Mouse (Mus musculus): Measurements from ENCODE around the gene Wbp1. TPM values are rescaled to one million over a fixed set of nuclear protein-coding genes. Genes with fewer than 3 reads are reported as not detected.

The Wbp1 gene
- polyA plus RNA-seq, 1 experiment from 2014 or later = 50.3 TPM

GRCm38 (mm10) chr6:83070311-83071219, 50.8 kb downstream of the Wbp1 start:
- WGBS = 1% methylated on average over 58 of the region's 58 CpGs
- ATAC-seq (replicated peaks; ENCODE audit: low FRiP score) (no peak), DNase-seq (ENCODE audit: low spot score) (peak; percentile 77)
- Histone ChIP-seq H3K9me3 (ENCODE audit: control insufficient read depth, low read length) (no peaks in the 10 kb centered on the region), H3K4me1 (replicated peaks; ENCODE audit: control insufficient read depth, insufficient read depth, low read length) (peaks cover 19% of the 10 kb centered on the region), H3K4me2 (peak overlapping the region; percentile 39), H3K4me3 (ENCODE audit: low read depth, low read length) (peak overlapping the region; percentile 31), H3K27ac (ENCODE audit: low read depth, low read length) (no peak overlapping the region), H3K27me3 (replicated peaks; ENCODE audit: control insufficient read depth, insufficient read depth, low read length) (peaks cover 93% of the 10 kb centered on the region), H3K36me3 (ENCODE audit: control insufficient read depth, insufficient read depth, low read length) (no peaks in the 10 kb centered on the region), H3K9ac (ENCODE audit: low read depth, low read length) (no peak overlapping the region)

GRCm38 (mm10) chr6:83070247-83070310, 51.3 kb downstream of the Wbp1 start, which contains the start of gene Tlx2:
Tlx2 (minus strand) TSS chr6:83070293.
- H3K9me3 ChIP-seq (ENCODE audit: control insufficient read depth, low read length) = no peaks in the 10 kb centered on the region
- no peaks in the 10 kb centered on the region for H3K36me3 ChIP-seq (ENCODE audit: control insufficient read depth, insufficient read depth, low read length)
- H3K9ac ChIP-seq (ENCODE audit: low read depth, low read length) = no peak within 1 kb of the TSS
- peaks cover 19% of the 10 kb centered on the region for H3K4me1 ChIP-seq (replicated peaks; ENCODE audit: control insufficient read depth, insufficient read depth, low read length)
- ATAC-seq (replicated peaks; ENCODE audit: low FRiP score) = no peak
- WGBS = 1% methylated on average over 10 of the region's 10 CpGs
- no peak within 1 kb of the TSS for H3K27ac ChIP-seq (ENCODE audit: low read depth, low read length)
- peak within 1 kb of the TSS; percentile 36 for H3K4me3 ChIP-seq (ENCODE audit: low read depth, low read length)
- H3K4me2 ChIP-seq = peak within 1 kb of the TSS; percentile 53
- no peak for DNase-seq (ENCODE audit: low spot score)
- peaks cover 97% of the 10 kb centered on the region for H3K27me3 ChIP-seq (replicated peaks; ENCODE audit: control insufficient read depth, insufficient read depth, low read length)

GRCm38 (mm10) chr6:83069488-83070246, 51.7 kb downstream of the Wbp1 start:
- 2% methylated on average over 69 of the region's 69 CpGs for WGBS
- no peak overlapping the region for H3K9ac ChIP-seq (ENCODE audit: low read depth, low read length)
- H3K4me1 ChIP-seq (replicated peaks; ENCODE audit: control insufficient read depth, insufficient read depth, low read length) = peaks cover 19% of the 10 kb centered on the region
- H3K27me3 ChIP-seq (replicated peaks; ENCODE audit: control insufficient read depth, insufficient read depth, low read length) = peaks cover 99% of the 10 kb centered on the region
- H3K4me3 ChIP-seq (ENCODE audit: low read depth, low read length) = peak overlapping the region; percentile 31
- ATAC-seq (replicated peaks; ENCODE audit: low FRiP score) (no peak), DNase-seq (ENCODE audit: low spot score) (no peak)
- H3K36me3 ChIP-seq (ENCODE audit: control insufficient read depth, insufficient read depth, low read length) = no peaks in the 10 kb centered on the region
- H3K27ac ChIP-seq (ENCODE audit: low read depth, low read length) = no peak overlapping the region
- peak overlapping the region; percentile 37 for H3K4me2 ChIP-seq
- H3K9me3 ChIP-seq (ENCODE audit: control insufficient read depth, low read length) = no peaks in the 10 kb centered on the region

MicroRNAs encoded within 50 kb of the gene (microRNA counts, 519-probe panel; counts per million panel counts)
- microRNA mmu-miR-3470a+mmu-miR-3470b = not detected

Small RNA genes lying within 50 kb of the gene (microRNA-seq; reads per million reads assigned to microRNA genes)
- gene Mir3470a (ENCODE audit: borderline number of aligned reads) = not detected

Other genes with a start within 250 kb of the Wbp1 start
- gene Sema4f, start 181.8 kb downstream of the Wbp1 start, polyA plus RNA-seq (2014; fragmentation: Nextera tagmentation; extraction: Ambion mirVana) = 0.14 and 0.34 TPM in 2 replicates
- gene M1ap, start 174.7 kb downstream of the Wbp1 start, polyA plus RNA-seq (2014; fragmentation: Nextera tagmentation; extraction: Ambion mirVana) = 6.8 and 8.2 TPM in 2 replicates
- 12.6 and 17.2 TPM in 2 replicates for gene Dok1, start 88.1 kb downstream of the Wbp1 start, polyA plus RNA-seq (2014; fragmentation: Nextera tagmentation; extraction: Ambion mirVana)
- gene Loxl3, start 87.4 kb downstream of the Wbp1 start, polyA plus RNA-seq (2014; fragmentation: Nextera tagmentation; extraction: Ambion mirVana) = 5.0 and 6.2 TPM in 2 replicates
- 220 and 230 TPM in 2 replicates for gene Aup1, start 67.0 kb downstream of the Wbp1 start, polyA plus RNA-seq (2014; fragmentation: Nextera tagmentation; extraction: Ambion mirVana)
- gene Htra2, start 66.3 kb downstream of the Wbp1 start, polyA plus RNA-seq (2014; fragmentation: Nextera tagmentation; extraction: Ambion mirVana) = 102 and 103 TPM in 2 replicates
- 6.1 and 6.2 TPM in 2 replicates for gene Dqx1, start 63.7 kb downstream of the Wbp1 start, polyA plus RNA-seq (2014; fragmentation: Nextera tagmentation; extraction: Ambion mirVana)
- gene Tlx2, start 51.3 kb downstream of the Wbp1 start, polyA plus RNA-seq (2014; fragmentation: Nextera tagmentation; extraction: Ambion mirVana) = 0.30 and 0.95 TPM in 2 replicates
- 25.0 and 27.8 TPM in 2 replicates for gene Pcgf1, start 43.7 kb downstream of the Wbp1 start, polyA plus RNA-seq (2014; fragmentation: Nextera tagmentation; extraction: Ambion mirVana)
- 0.53 and 0.73 TPM in 2 replicates for gene Lbx2, start 35.2 kb downstream of the Wbp1 start, polyA plus RNA-seq (2014; fragmentation: Nextera tagmentation; extraction: Ambion mirVana)
- gene Ccdc142, start 20.0 kb downstream of the Wbp1 start, polyA plus RNA-seq (2014; fragmentation: Nextera tagmentation; extraction: Ambion mirVana) = 2.0 and 2.5 TPM in 2 replicates
- gene Gm42688, start 19.9 kb downstream of the Wbp1 start, polyA plus RNA-seq (2014; fragmentation: Nextera tagmentation; extraction: Ambion mirVana) = 2.7 and 2.9 TPM in 2 replicates
- 110 and 115 TPM in 2 replicates for gene Mrpl53, start 12.5 kb downstream of the Wbp1 start, polyA plus RNA-seq (2014; fragmentation: Nextera tagmentation; extraction: Ambion mirVana)
- gene Mogs, start 6.1 kb downstream of the Wbp1 start, polyA plus RNA-seq (2014; fragmentation: Nextera tagmentation; extraction: Ambion mirVana) = 88.9 and 89.6 TPM in 2 replicates
- 15.8 and 17.6 TPM in 2 replicates for gene Ino80b, start 3.9 kb upstream of the Wbp1 start, polyA plus RNA-seq (2014; fragmentation: Nextera tagmentation; extraction: Ambion mirVana)
- 14.7 and 15.4 TPM in 2 replicates for gene Rtkn, start 13.9 kb upstream of the Wbp1 start, polyA plus RNA-seq (2014; fragmentation: Nextera tagmentation; extraction: Ambion mirVana)
- 2.3 and 4.3 TPM in 2 replicates for gene Wdr54, start 34.8 kb upstream of the Wbp1 start, polyA plus RNA-seq (2014; fragmentation: Nextera tagmentation; extraction: Ambion mirVana)
- gene 1700003E16Rik, start 34.8 kb upstream of the Wbp1 start, polyA plus RNA-seq (2014; fragmentation: Nextera tagmentation; extraction: Ambion mirVana) = 0.08 and 0.12 TPM in 2 replicates
- 56.3 and 63.4 TPM in 2 replicates for gene Dctn1, start 44.4 kb upstream of the Wbp1 start, polyA plus RNA-seq (2014; fragmentation: Nextera tagmentation; extraction: Ambion mirVana)
- gene Slc4a5, start 98.3 kb upstream of the Wbp1 start, polyA plus RNA-seq (2014; fragmentation: Nextera tagmentation; extraction: Ambion mirVana) = 0.23 and 0.41 TPM in 2 replicates
- 119 and 120 TPM in 2 replicates for gene Mthfd2, start 204.3 kb upstream of the Wbp1 start, polyA plus RNA-seq (2014; fragmentation: Nextera tagmentation; extraction: Ambion mirVana)
- gene Mob1a, start 204.5 kb upstream of the Wbp1 start, polyA plus RNA-seq (2014; fragmentation: Nextera tagmentation; extraction: Ambion mirVana) = 78.5 and 84.8 TPM in 2 replicates
- 307 and 333 TPM in 2 replicates for gene Bola3, start 227.6 kb upstream of the Wbp1 start, polyA plus RNA-seq (2014; fragmentation: Nextera tagmentation; extraction: Ambion mirVana)